Mouse (Mus musculus): ENCODE measurements around the gene Nifk.

Nifk gene

GRCm38 (mm10) chr1:118321661-118322201, at the start of gene Nifk:
Gene Nifk, plus strand, starts transcription at chr1:118321839.
- DNase-seq (ENCODE audit: low read depth, low spot score) = peak; percentile 96

- no peak for DNase-seq (ENCODE audit: low read depth, low spot score)
Observed at GRCm38 (mm10) chr1:118275139-118275538, 46.5 kb upstream of the Nifk start.

GRCm38 (mm10) chr1:118292291-118292690, 29.3 kb upstream of the Nifk start:
- DNase-seq (ENCODE audit: low read depth, low spot score) = no peak

GRCm38 (mm10) chr1:118294192-118294591, 27.4 kb upstream of the Nifk start:
- no peak for DNase-seq (ENCODE audit: low read depth, low spot score)

- DNase-seq (ENCODE audit: low read depth, low spot score) = no peak
Observed at GRCm38 (mm10) chr1:118294826-118295225, 26.8 kb upstream of the Nifk start.

GRCm38 (mm10) chr1:118296673-118297072, 25.0 kb upstream of the Nifk start:
- DNase-seq (ENCODE audit: low read depth, low spot score) = no peak

GRCm38 (mm10) chr1:118297719-118298118, 23.9 kb upstream of the Nifk start:
- DNase-seq (ENCODE audit: low read depth, low spot score) = no peak

- peak; percentile 81 for DNase-seq (ENCODE audit: low read depth, low spot score)
Observed at GRCm38 (mm10) chr1:118310780-118311621, 10.6 kb upstream of the Nifk start.

- no peak for DNase-seq (ENCODE audit: low read depth, low spot score)
Observed at GRCm38 (mm10) chr1:118311622-118312326, 9.9 kb upstream of the Nifk start, which contains the start of gene Tsn. Gene Tsn, minus strand, starts transcription at chr1:118311739.

GRCm38 (mm10) chr1:118320696-118321095, 943 bp upstream of the Nifk start:
- DNase-seq (ENCODE audit: low read depth, low spot score) = no peak

GRCm38 (mm10) chr1:118334749-118335713, 13.4 kb downstream of the Nifk start:
- no peak for DNase-seq (ENCODE audit: low read depth, low spot score)

- no peak for DNase-seq (ENCODE audit: low read depth, low spot score)
Observed at GRCm38 (mm10) chr1:118335847-118336246, 14.2 kb downstream of the Nifk start.

GRCm38 (mm10) chr1:118337921-118338320, 16.3 kb downstream of the Nifk start:
- DNase-seq (ENCODE audit: low read depth, low spot score) = peak; percentile 51

GRCm38 (mm10) chr1:118343649-118344435, 22.2 kb downstream of the Nifk start:
- no peak for DNase-seq (ENCODE audit: low read depth, low spot score)

- DNase-seq (ENCODE audit: low read depth, low spot score) = no peak
Observed at GRCm38 (mm10) chr1:118349922-118350321, 28.3 kb downstream of the Nifk start.

GRCm38 (mm10) chr1:118359071-118359761, 37.6 kb downstream of the Nifk start:
- DNase-seq (ENCODE audit: low read depth, low spot score) = peak; percentile 23

GRCm38 (mm10) chr1:118367970-118368369, 46.3 kb downstream of the Nifk start:
- DNase-seq (ENCODE audit: low read depth, low spot score) = no peak

- no peak for DNase-seq (ENCODE audit: low read depth, low spot score)
Observed at GRCm38 (mm10) chr1:118368721-118369461, 47.3 kb downstream of the Nifk start.

- DNase-seq (ENCODE audit: low read depth, low spot score) = no peak
Observed at GRCm38 (mm10) chr1:118377784-118378183, 56.1 kb downstream of the Nifk start.

Data from telencephalon, adult 2 months (tissue).